Mouse (Mus musculus) MEL (cell line): ENCODE measurements around the gene Hpgds. TPM values are rescaled to one million over a fixed set of nuclear protein-coding genes. Genes with fewer than 3 reads are reported as not detected.

ENCODE experiments used
- DNase-seq: peaks from one replicate; pipeline ENCODE4 v3.0.0; 2011; ENCODE audit warnings: low read depth, low spot score
- H3K27ac ChIP-seq: 2 replicates; pipeline ENCODE4 v1.5.1; 2012; ENCODE audit warnings: low read depth, mild to moderate bottlenecking, control low read depth, low read length, moderate library complexity; ENCODE audit not compliant: control insufficient read depth
- H3K27me3 ChIP-seq, 2 experiments: fragments of 150-350 bp in 1 of 2; sonication (generic) in 1 of 2; 2 replicates each; pipeline ENCODE4 v1.6.1; 2012; ENCODE audit warnings: low read length in 2 of 2, mild to moderate bottlenecking in 2 of 2, improper control_type of control experiment in 1 of 2, moderate library complexity in 1 of 2; ENCODE audit not compliant: insufficient read depth in 2 of 2, control insufficient read depth in 1 of 2
- H3K36me3 ChIP-seq, 2 experiments: 2 replicates each; pipeline ENCODE4 v1.6.1; 2012 to 2014; ENCODE audit warnings: low read length in 2 of 2, improper control_type of control experiment in 1 of 2, inconsistent platforms in 1 of 2, mild to moderate bottlenecking in 1 of 2; ENCODE audit not compliant: insufficient read depth in 2 of 2, control insufficient read depth in 1 of 2
- H3K4me1 ChIP-seq, 2 experiments: fragments of 150-350 bp in 1 of 2; sonication (generic) in 1 of 2; 2 replicates each; pipeline ENCODE4 v1.6.1; 2012; ENCODE audit warnings: low read length in 2 of 2, improper control_type of control experiment in 1 of 2, mild to moderate bottlenecking in 1 of 2; ENCODE audit not compliant: insufficient read depth in 2 of 2, control insufficient read depth in 1 of 2
- H3K4me3 ChIP-seq, 2 experiments: fragments of 150-350 bp in 1 of 2; sonication (generic) in 1 of 2; 2 replicates each; pipeline ENCODE4 v1.5.1; 2012; ENCODE audit warnings: low read depth in 2 of 2, low read length in 2 of 2, mild to moderate bottlenecking in 2 of 2, moderate library complexity in 2 of 2, control low read depth in 1 of 2, improper control_type of control experiment in 1 of 2; ENCODE audit not compliant: control insufficient read depth in 1 of 2, insufficient read depth in 1 of 2
- H3K79me2 ChIP-seq: 2 replicates; pipeline ENCODE4 v1.6.1; 2012; ENCODE audit warnings: mild to moderate bottlenecking, low read length, moderate library complexity; ENCODE audit not compliant: control insufficient read depth, poor library complexity, insufficient read depth
- H3K9ac ChIP-seq: 2 replicates; pipeline ENCODE4 v1.6.1; 2012; ENCODE audit warnings: low read depth, mild to moderate bottlenecking, control low read depth, low read length, moderate library complexity; ENCODE audit not compliant: control insufficient read depth, poor library complexity, severe bottlenecking
- H3K9me3 ChIP-seq: fragments of 150-350 bp; sonication (generic); replicated peaks from 2 replicates; pipeline ENCODE4 v1.6.1; 2012; ENCODE audit warnings: mild to moderate bottlenecking, low read length, improper control_type of control experiment, moderate library complexity; ENCODE audit not compliant: insufficient read depth
- CHD1 ChIP-seq: IDR thresholded peaks from 2 replicates; pipeline ENCODE4 v1.6.1; 2012; ENCODE audit warnings: low read depth, mild to moderate bottlenecking, inconsistent platforms, low read length, improper control_type of control experiment
- CTCF ChIP-seq, 3 experiments: IDR thresholded peaks in 2 of 3; conservative IDR thresholded peaks in 1 of 3; 2 replicates each; pipeline ENCODE4 v1.5.1; 2011 to 2012; ENCODE audit warnings: low read length in 3 of 3, low read depth in 2 of 3, mild to moderate bottlenecking in 2 of 3, improper control_type of control experiment in 1 of 3, inconsistent platforms in 1 of 3, mixed read lengths in 1 of 3, moderate library complexity in 1 of 3; ENCODE audit not compliant: control insufficient read depth in 1 of 3, insufficient read depth in 1 of 3, poor library complexity in 1 of 3, severe bottlenecking in 1 of 3
- E2F4 ChIP-seq: IDR thresholded peaks from 2 replicates; pipeline ENCODE4 v1.6.1; 2011; ENCODE audit warnings: low read depth, low read length, improper control_type of control experiment, borderline replicate concordance
- ELF1 ChIP-seq: IDR thresholded peaks from 2 replicates; pipeline ENCODE4 v1.6.1; 2014; ENCODE audit warnings: low read depth, mild to moderate bottlenecking, inconsistent platforms, low read length, improper control_type of control experiment, moderate library complexity
- EP300 ChIP-seq, 2 experiments: IDR thresholded peaks; 2 replicates each; pipeline ENCODE4 v1.6.1; 2011; ENCODE audit warnings: improper control_type of control experiment in 2 of 2, low read length in 2 of 2, low read depth in 1 of 2, mild to moderate bottlenecking in 1 of 2
- GATA1 ChIP-seq: IDR thresholded peaks from 2 replicates; pipeline ENCODE4 v1.6.1; 2011; ENCODE audit warnings: low read depth, low read length, improper control_type of control experiment
- HCFC1 ChIP-seq: IDR thresholded peaks from 2 replicates; pipeline ENCODE4 v1.6.1; 2012; ENCODE audit warnings: low read depth, mild to moderate bottlenecking, inconsistent platforms, low read length, improper control_type of control experiment, moderate library complexity
- KAT2A ChIP-seq: conservative IDR thresholded peaks from 2 replicates; pipeline ENCODE4 v1.6.1; 2012; ENCODE audit warnings: low read depth, low read length, improper control_type of control experiment, inconsistent platforms
- MAFK ChIP-seq: IDR thresholded peaks from 2 replicates; pipeline ENCODE4 v1.6.1; 2011; ENCODE audit warnings: low read depth, mild to moderate bottlenecking, low read length, improper control_type of control experiment, borderline replicate concordance
- MAX ChIP-seq: IDR thresholded peaks from 2 replicates; pipeline ENCODE4 v1.6.1; 2011; ENCODE audit warnings: low read length, improper control_type of control experiment
- MAZ ChIP-seq: IDR thresholded peaks from 2 replicates; pipeline ENCODE4 v1.6.1; 2012; ENCODE audit warnings: low read depth, mild to moderate bottlenecking, inconsistent platforms, low read length, improper control_type of control experiment
- MEF2A ChIP-seq: IDR thresholded peaks from 2 replicates; pipeline ENCODE4 v1.6.1; 2014; ENCODE audit warnings: low read depth, mild to moderate bottlenecking, inconsistent platforms, low read length, improper control_type of control experiment; ENCODE audit not compliant: poor library complexity, insufficient replicate concordance, severe bottlenecking; ENCODE audit errors: extremely low read depth
- MXI1 ChIP-seq: IDR thresholded peaks from 2 replicates; pipeline ENCODE4 v1.6.1; 2011; ENCODE audit warnings: mild to moderate bottlenecking, low read depth, low read length, improper control_type of control experiment
- MYB ChIP-seq: IDR thresholded peaks from 2 replicates; pipeline ENCODE4 v1.6.1; 2011; ENCODE audit warnings: mild to moderate bottlenecking, low read depth, low read length, improper control_type of control experiment
- NELFE ChIP-seq: IDR thresholded peaks from 2 replicates; pipeline ENCODE4 v1.6.1; 2011; ENCODE audit warnings: low read depth, low read length, improper control_type of control experiment
- POLR2AphosphoS2 ChIP-seq: IDR thresholded peaks from 2 replicates; pipeline ENCODE4 v1.6.1; 2011; ENCODE audit warnings: low read length, improper control_type of control experiment
- SIN3A ChIP-seq: IDR thresholded peaks from 2 replicates; pipeline ENCODE4 v1.6.1; 2012; ENCODE audit warnings: low read length, improper control_type of control experiment, inconsistent platforms
- TAL1 ChIP-seq: IDR thresholded peaks from 2 replicates; pipeline ENCODE4 v1.6.1; 2012; ENCODE audit warnings: mild to moderate bottlenecking, inconsistent platforms, low read length, moderate library complexity, mixed read lengths
- TBP ChIP-seq: IDR thresholded peaks from 2 replicates; pipeline ENCODE4 v1.8.0; 2011; ENCODE audit warnings: low read depth, low read length, improper control_type of control experiment
- TCF12 ChIP-seq: IDR thresholded peaks from 2 replicates; pipeline ENCODE4 v1.6.1; 2014; ENCODE audit warnings: low read depth, mild to moderate bottlenecking, inconsistent platforms, low read length, improper control_type of control experiment, moderate library complexity
- UBTF ChIP-seq: IDR thresholded peaks from 2 replicates; pipeline ENCODE4 v1.6.1; 2012; ENCODE audit warnings: low read depth, mild to moderate bottlenecking, inconsistent platforms, low read length, improper control_type of control experiment, moderate library complexity, borderline replicate concordance; ENCODE audit not compliant: insufficient read depth
- USF1 ChIP-seq: IDR thresholded peaks from 2 replicates; pipeline ENCODE4 v1.6.1; 2014; ENCODE audit warnings: low read depth, mild to moderate bottlenecking, inconsistent platforms, low read length, improper control_type of control experiment, moderate library complexity
- USF2 ChIP-seq, 2 experiments: IDR thresholded peaks; 2 replicates each; pipeline ENCODE4 v1.6.1; 2011 to 2012; ENCODE audit warnings: improper control_type of control experiment in 2 of 2, low read length in 2 of 2, borderline replicate concordance in 1 of 2, inconsistent platforms in 1 of 2, low read depth in 1 of 2, mild to moderate bottlenecking in 1 of 2; ENCODE audit not compliant: insufficient read depth in 1 of 2
- ZC3H11A ChIP-seq: IDR thresholded peaks from 2 replicates; pipeline ENCODE4 v1.6.1; 2012; ENCODE audit warnings: low read depth, mild to moderate bottlenecking, inconsistent platforms, low read length, improper control_type of control experiment
- polyA plus RNA-seq, 2 experiments: library from polyadenylated mRNA; stranded (reverse) in 1 of 2; unstranded in 1 of 2; fragments of >175 nt in 1 of 2; fragments of >200 nt in 1 of 2; gene quantifications; 2 replicates each; pipeline versions ENCODE4 v1.2.1 to v1.2.4; 2012; ENCODE audit warnings: low replicate concordance in 2 of 2, low read depth in 1 of 2; ENCODE audit not compliant: insufficient read length in 2 of 2, insufficient read depth in 1 of 2, missing spikeins in 1 of 2
- total RNA-seq: library from RNA; depleted of rRNA; stranded (reverse); fragments of 300-350 nt; gene quantifications from 2 replicates; pipeline ENCODE4 v1.2.3, GENCODE M21; 2012

The Hpgds gene
- total and polyA plus RNA-seq, 3 experiments: 0.13 TPM; not detected in 2

GRCm38 (mm10) chr6:65126074-65126726 is 18.5 kb downstream of the Hpgds start (continued):
- TF ChIP-seq ZC3H11A (peak; percentile 50; the same call in 1 of the 2 replicates), MXI1 (no peak), EP300 (IDR thresholded peaks at IDR 0.05; ENCODE audit: low read depth in 1 of 2, low read length in 2 of 2) (no peak), MAZ (no peak), ELF1 (no peak), POLR2AphosphoS2 (no peak), MAFK (no peak), TCF12 (no peak)

GRCm38 (mm10) chr6:65117540-65117939 is 27.2 kb downstream of the Hpgds start:
- no peak overlapping the region for H3K9ac ChIP-seq
- no peaks in the 10 kb centered on the region for H3K9me3 ChIP-seq
- no peaks in the 10 kb centered on the region for H3K79me2 ChIP-seq
- H3K27ac ChIP-seq: no peak overlapping the region
- no peak for DNase-seq
- H3K4me3 ChIP-seq: no peak overlapping the region
- H3K36me3 ChIP-seq: peaks cover 0 to 16% of the 10 kb centered on the region in 2 experiments; a peak in 3 of 4 replicates
- no peaks in the 10 kb centered on the region for H3K27me3 ChIP-seq
- TF ChIP-seq KAT2A: no peak
- no peak for TF ChIP-seq MYB
- no peak for TF ChIP-seq E2F4
- TF ChIP-seq CTCF (IDR thresholded peaks at IDR 0.05 in 2 of 3, conservative IDR thresholded peaks at IDR 0.05 in 1 of 3; ENCODE audit: control insufficient read depth in 1 of 3, insufficient read depth in 1 of 3, low read depth in 2 of 3, low read length in 3 of 3, poor library complexity in 1 of 3, severe bottlenecking in 1 of 3): no peak
- TF ChIP-seq MAX: no peak
- TF ChIP-seq USF2 (IDR thresholded peaks at IDR 0.05; ENCODE audit: borderline replicate concordance in 1 of 2, insufficient read depth in 1 of 2, low read depth in 1 of 2, low read length in 2 of 2): no peak
- TF ChIP-seq SIN3A: no peak
- no peak for TF ChIP-seq MEF2A
- TF ChIP-seq TAL1: no peak
- TF ChIP-seq UBTF: no peak
- no peak for TF ChIP-seq EP300 (IDR thresholded peaks at IDR 0.05; ENCODE audit: low read depth in 1 of 2, low read length in 2 of 2)
- TF ChIP-seq CHD1: no peak
- no peak for TF ChIP-seq GATA1
- no peak for TF ChIP-seq HCFC1
- TF ChIP-seq NELFE: no peak
- TF ChIP-seq USF1: no peak
- TF ChIP-seq MXI1: no peak
- no peak for TF ChIP-seq TBP
- TF ChIP-seq ELF1: no peak
- H3K4me1 ChIP-seq: peaks cover 0 to 2% of the 10 kb centered on the region in 2 experiments; a peak in 2 of 4 replicates
